8 mouse cellular contexts compared by ENCODE assay signal in the genomic region with DNA sequence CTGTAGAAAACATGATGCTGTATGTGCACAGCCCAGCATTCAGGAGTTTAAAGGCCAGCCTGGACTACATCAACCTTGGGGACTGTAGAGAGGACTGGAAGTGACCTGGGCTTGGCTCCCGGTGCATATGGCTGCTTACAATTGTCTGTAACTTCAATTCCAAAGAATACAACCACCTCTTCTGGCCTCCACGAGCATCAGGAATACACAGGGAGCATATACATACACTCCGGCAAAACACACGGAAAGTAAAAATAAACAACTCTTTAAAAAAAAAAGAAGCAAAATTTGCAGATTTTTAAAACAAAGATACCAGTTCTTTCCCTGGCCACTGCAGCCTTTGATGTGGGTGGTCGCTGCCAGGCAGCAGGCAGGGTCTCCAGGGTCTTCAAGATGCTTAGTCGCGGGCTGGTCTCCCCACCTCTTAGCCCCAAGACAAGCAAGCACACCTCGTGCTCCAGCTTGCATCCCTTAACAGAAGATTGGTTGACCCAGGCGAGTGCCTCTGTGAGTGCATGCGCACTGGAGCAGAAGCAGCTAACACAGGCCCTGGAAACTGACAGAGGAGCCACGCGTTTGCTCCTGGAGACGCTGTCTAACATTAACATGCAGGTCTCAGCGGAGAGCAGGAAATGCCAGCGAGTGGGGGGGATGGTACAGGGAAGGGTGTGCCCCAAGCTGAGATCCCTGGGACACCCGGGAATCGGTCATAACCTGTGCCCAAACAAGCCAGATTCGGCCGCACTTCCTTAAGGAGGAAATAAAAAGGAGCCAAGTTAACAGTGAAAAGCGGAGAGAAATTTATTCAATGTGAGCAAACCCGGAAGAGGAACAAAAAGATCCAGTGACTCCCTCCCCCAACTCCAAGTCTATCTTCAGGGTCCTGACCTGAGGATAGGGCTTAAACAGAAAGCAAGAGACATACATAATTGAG. TPM values are rescaled to one million over a fixed set of nuclear protein-coding genes. Genes with fewer than 3 reads are reported as not detected.
DNase-seq lines count a peak whose midpoint lies in the region; ATAC-seq lines count a peak whose summit lies in the region.

No protein-coding gene starts in this region.

- no peaks in the 10 kb centered on the region for H3K9me3 ChIP-seq in embryonic facial prominence, embryonic 15.5 days (replicated peaks)
- H3K9me3 ChIP-seq in heart, embryonic 11.5 days (replicated peaks; ENCODE audit: control insufficient read depth, low read length) = no peaks in the 10 kb centered on the region
- H3K9me3 ChIP-seq in kidney, embryonic 14.5 days (ENCODE audit: control insufficient read depth, low read length) = no peaks in the 10 kb centered on the region
- H3K9me3 ChIP-seq in limb, embryonic 15.5 days = no peaks in the 10 kb centered on the region
- H3K9me3 ChIP-seq in midbrain, embryonic 16.5 days (replicated peaks; ENCODE audit: control insufficient read depth, low read length, poor library complexity, severe bottlenecking) = no peaks in the 10 kb centered on the region

- H3K4me1 ChIP-seq in embryonic facial prominence, embryonic 15.5 days = peaks cover 26% of the 10 kb centered on the region
- H3K4me1 ChIP-seq in heart, embryonic 11.5 days (ENCODE audit: control insufficient read depth, insufficient read depth, low read length) = peaks cover 24% of the 10 kb centered on the region
- peaks cover 15% of the 10 kb centered on the region for H3K4me1 ChIP-seq in kidney, embryonic 14.5 days (ENCODE audit: control insufficient read depth, insufficient read depth, low read length)
- H3K4me1 ChIP-seq in limb, embryonic 15.5 days = peaks cover 14% of the 10 kb centered on the region
- peaks cover 18% of the 10 kb centered on the region for H3K4me1 ChIP-seq in midbrain, embryonic 16.5 days (ENCODE audit: control insufficient read depth, insufficient read depth, low read length)

- DNase-seq in urinary bladder, adult 18-20 months (ENCODE audit: low spot score in 2 of 2) = peak; percentile 65 to 68
- DNase-seq in urinary bladder, postnatal 10 days (ENCODE audit: low spot score) = no peak
- DNase-seq in spleen, postnatal 14 days (ENCODE audit: low spot score in 2 of 2) = peak; percentile 24 to 41

- ATAC-seq in embryonic facial prominence, embryonic 15.5 days (ENCODE audit: insufficient number of reproducible peaks, low FRiP score, low TSS enrichment, low read depth) = peak; percentile 76
- peak; percentile 64; the same call in 1 of the 2 replicates for ATAC-seq in heart, embryonic 11.5 days (replicated peaks; ENCODE audit: insufficient number of reproducible peaks, low FRiP score, low TSS enrichment)
- peak; percentile 75 for ATAC-seq in kidney, embryonic 14.5 days (ENCODE audit: low FRiP score, low TSS enrichment)
- 0 out of 2 replicates have a peak, but pooled peaks have one; percentile 42 for ATAC-seq in limb, embryonic 15.5 days (ENCODE audit: insufficient number of reproducible peaks, low FRiP score, low TSS enrichment, low read depth)
- peak; percentile 83 for ATAC-seq in midbrain, embryonic 16.5 days

- H3K27ac ChIP-seq in embryonic facial prominence, embryonic 15.5 days (replicated peaks) = peak overlapping the region; percentile 85
- peak overlapping the region; percentile 67 for H3K27ac ChIP-seq in heart, embryonic 11.5 days (ENCODE audit: low read depth, low read length)
- H3K27ac ChIP-seq in kidney, embryonic 14.5 days (ENCODE audit: low read depth, low read length) = peak overlapping the region; percentile 80
- H3K27ac ChIP-seq in limb, embryonic 15.5 days = peak overlapping the region; percentile 84
- peak overlapping the region; percentile 70 for H3K27ac ChIP-seq in midbrain, embryonic 16.5 days (ENCODE audit: low read length)

- peak overlapping the region; percentile 28; the same call in 1 of the 2 replicates for H3K9ac ChIP-seq in embryonic facial prominence, embryonic 15.5 days
- H3K9ac ChIP-seq in heart, embryonic 11.5 days (ENCODE audit: low read depth, low read length) = peak overlapping the region; percentile 63
- peak overlapping the region; percentile 38; the same call in 1 of the 2 replicates for H3K9ac ChIP-seq in kidney, embryonic 14.5 days (ENCODE audit: low read depth, low read length)
- 0 out of 2 replicates have a peak overlapping the region, but pooled peaks have one; percentile 26 for H3K9ac ChIP-seq in limb, embryonic 15.5 days
- peak overlapping the region; percentile 34 for H3K9ac ChIP-seq in midbrain, embryonic 16.5 days (ENCODE audit: low read depth, low read length)

- no peaks in the 10 kb centered on the region for H3K36me3 ChIP-seq in embryonic facial prominence, embryonic 15.5 days
- H3K36me3 ChIP-seq in heart, embryonic 11.5 days (ENCODE audit: control insufficient read depth, insufficient read depth, low read length) = no peaks in the 10 kb centered on the region
- no peaks in the 10 kb centered on the region for H3K36me3 ChIP-seq in kidney, embryonic 14.5 days (ENCODE audit: control insufficient read depth, insufficient read depth, low read length)
- no peaks in the 10 kb centered on the region for H3K36me3 ChIP-seq in limb, embryonic 15.5 days
- H3K36me3 ChIP-seq in midbrain, embryonic 16.5 days (ENCODE audit: control insufficient read depth, insufficient read depth, low read length) = no peaks in the 10 kb centered on the region

- peak overlapping the region; percentile 31 for H3K4me3 ChIP-seq in embryonic facial prominence, embryonic 15.5 days (replicated peaks)
- peak overlapping the region; percentile 11; the same call in 1 of the 2 replicates for H3K4me3 ChIP-seq in heart, embryonic 11.5 days (ENCODE audit: low read depth, low read length)
- peak overlapping the region; percentile 20 for H3K4me3 ChIP-seq in kidney, embryonic 14.5 days (ENCODE audit: low read length)
- peak overlapping the region; percentile 31 for H3K4me3 ChIP-seq in limb, embryonic 15.5 days
- peak overlapping the region; percentile 17 for H3K4me3 ChIP-seq in midbrain, embryonic 16.5 days (ENCODE audit: low read depth, low read length)

- 7% methylated on average over 21 of the region's 21 CpGs for WGBS in embryonic facial prominence, embryonic 15.5 days
- WGBS in heart, embryonic 11.5 days (ENCODE audit: insufficient replicate concordance) = 13% methylated on average over 21 of the region's 21 CpGs
- WGBS in kidney, embryonic 14.5 days = 16% methylated on average over 21 of the region's 21 CpGs
- 11% methylated on average over 21 of the region's 21 CpGs for WGBS in limb, embryonic 15.5 days
- 10% methylated on average over 21 of the region's 21 CpGs for WGBS in midbrain, embryonic 16.5 days

- H3K27me3 ChIP-seq in embryonic facial prominence, embryonic 15.5 days = no peaks in the 10 kb centered on the region
- no peaks in the 10 kb centered on the region for H3K27me3 ChIP-seq in heart, embryonic 11.5 days (ENCODE audit: control insufficient read depth, insufficient read depth, low read length)
- H3K27me3 ChIP-seq in kidney, embryonic 14.5 days (ENCODE audit: control insufficient read depth, insufficient read depth, low read length) = no peaks in the 10 kb centered on the region
- H3K27me3 ChIP-seq in limb, embryonic 15.5 days = no peaks in the 10 kb centered on the region
- no peaks in the 10 kb centered on the region for H3K27me3 ChIP-seq in midbrain, embryonic 16.5 days (ENCODE audit: control insufficient read depth, insufficient read depth, low read depth, low read length)

- peak overlapping the region; percentile 45 for H3K4me2 ChIP-seq in embryonic facial prominence, embryonic 15.5 days (replicated peaks)
- peak overlapping the region; percentile 53 for H3K4me2 ChIP-seq in heart, embryonic 11.5 days
- peak overlapping the region; percentile 35 for H3K4me2 ChIP-seq in kidney, embryonic 14.5 days (replicated peaks; ENCODE audit: low read depth, low read length)
- H3K4me2 ChIP-seq in limb, embryonic 15.5 days = peak overlapping the region; percentile 49
- H3K4me2 ChIP-seq in midbrain, embryonic 16.5 days (ENCODE audit: low read length) = peak overlapping the region; percentile 45

RNA-seq across cellular contexts. Expression of gene Spocd1, which starts 52.0 kb away (rescaled TPM):
- 0.23 and 0.28 TPM in 2 replicates for polyA plus RNA-seq in embryonic facial prominence, embryonic 15.5 days (2015; fragmentation: Nextera tagmentation; extraction: Ambion mirVana)
- 0.34 and 0.38 TPM in 2 replicates for polyA plus RNA-seq in heart, embryonic 11.5 days (2014; fragmentation: Nextera tagmentation; extraction: Ambion mirVana)
- polyA plus RNA-seq in kidney, embryonic 14.5 days (2014; fragmentation: Nextera tagmentation; extraction: Ambion mirVana) = not detected in 2 replicates
- 0.07 and 0.08 TPM in 2 replicates for polyA plus RNA-seq in limb, embryonic 15.5 days (2015; fragmentation: Nextera tagmentation; extraction: Ambion mirVana)
- not detected in 2 replicates for polyA plus RNA-seq in midbrain, embryonic 16.5 days (2015; fragmentation: Nextera tagmentation; extraction: Ambion mirVana)
